Mouse (Mus musculus) kidney, postnatal 36 days (tissue): ENCODE data around the gene Prkce.

Experiments
- DNase-seq, 2 experiments: peaks; one replicate each; pipeline ENCODE4 v3.0.0; 2021 to 2022; ENCODE audit warnings: mixed read lengths in 2 of 2

The Prkce gene

GRCm38 (mm10) chr17:86588704-86589449, 421.3 kb downstream of the Prkce start:
- no peak for DNase-seq

GRCm38 (mm10) chr17:86589681-86590080, 422.1 kb downstream of the Prkce start:
- no peak for DNase-seq

DNA sequence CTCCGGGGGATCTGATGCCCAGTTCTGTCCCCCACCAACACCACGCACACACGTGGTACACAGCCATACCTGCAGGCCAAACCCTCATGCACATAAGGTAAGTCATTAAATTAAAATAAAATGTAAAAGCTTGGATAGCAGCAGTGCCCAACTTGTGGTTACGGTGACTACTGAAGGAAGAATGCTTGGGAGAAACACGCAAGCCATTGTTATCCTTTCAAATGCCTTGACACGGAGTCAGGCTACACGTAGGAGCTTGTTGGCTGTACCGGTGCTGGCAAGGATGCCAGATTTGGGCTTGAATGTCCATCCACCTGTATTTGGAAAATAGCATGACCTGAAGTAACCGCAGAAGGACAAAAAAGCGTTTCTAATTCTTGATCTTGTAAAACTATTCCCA, 423.7 kb downstream of the Prkce start:
- DNase-seq, result no peak

GRCm38 (mm10) chr17:86592991-86593586, 425.5 kb downstream of the Prkce start:
- no peak for DNase-seq

- DNase-seq, result no peak
Observed at GRCm38 (mm10) chr17:86595526-86595925, 427.9 kb downstream of the Prkce start.

DNA sequence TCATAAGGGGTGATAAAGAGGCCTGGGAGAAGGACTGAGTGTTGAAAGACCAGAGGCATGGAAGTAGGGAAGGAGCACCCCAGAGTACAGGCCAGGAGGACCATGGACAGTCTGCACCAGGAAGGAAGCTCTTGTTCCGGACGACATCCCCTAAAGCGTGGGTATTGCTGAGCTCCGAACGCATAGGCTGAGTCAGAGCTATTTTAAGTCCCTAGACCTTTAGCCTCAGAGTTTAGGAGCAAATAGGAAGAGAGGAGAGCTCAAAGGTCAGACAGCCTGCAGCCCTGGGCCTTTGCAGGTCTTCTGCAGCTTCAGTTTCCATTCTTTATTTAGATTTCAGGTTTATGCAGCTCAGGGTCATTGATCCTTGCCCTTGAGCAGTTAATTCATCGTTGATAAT, 433.5 kb downstream of the Prkce start:
- peak; percentile 40 to 72 for DNase-seq

GRCm38 (mm10) chr17:86601901-86602300, 434.3 kb downstream of the Prkce start:
- DNase-seq, result peak in 1 of 2 experiments; percentile 26

- DNase-seq, result peak in 1 of 2 experiments; percentile 53
Observed at GRCm38 (mm10) chr17:86603848-86604444, 436.4 kb downstream of the Prkce start.

GRCm38 (mm10) chr17:86607981-86608380, 440.4 kb downstream of the Prkce start:
- DNase-seq, result peak; percentile 41 to 77

GRCm38 (mm10) chr17:86610271-86610969, 442.8 kb downstream of the Prkce start:
- no peak for DNase-seq

DNA sequence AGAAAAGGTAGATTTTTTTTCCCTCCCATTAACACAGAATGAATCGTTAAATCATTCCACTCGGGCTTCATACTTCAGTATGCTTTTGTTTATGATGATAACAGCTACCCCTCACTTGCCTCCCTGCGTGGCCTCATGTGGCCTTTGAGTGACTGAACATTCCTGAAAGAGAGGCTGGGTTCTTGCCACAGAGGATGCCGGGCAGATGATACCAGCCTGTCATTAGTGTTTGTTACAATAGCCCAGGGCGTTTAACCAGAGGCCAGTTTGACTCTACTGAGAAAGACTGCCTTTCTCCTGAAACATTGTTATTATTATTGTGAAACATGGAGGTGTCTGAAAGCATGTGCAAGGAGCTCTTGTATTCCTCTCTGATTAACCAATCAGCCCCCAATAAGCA, 444.2 kb downstream of the Prkce start:
- DNase-seq, result no peak

- DNase-seq, result no peak
Observed at GRCm38 (mm10) chr17:86615592-86616291, 448.2 kb downstream of the Prkce start.

GRCm38 (mm10) chr17:86617570-86618237, 450.1 kb downstream of the Prkce start:
- peak; percentile 37 to 48 for DNase-seq

DNA sequence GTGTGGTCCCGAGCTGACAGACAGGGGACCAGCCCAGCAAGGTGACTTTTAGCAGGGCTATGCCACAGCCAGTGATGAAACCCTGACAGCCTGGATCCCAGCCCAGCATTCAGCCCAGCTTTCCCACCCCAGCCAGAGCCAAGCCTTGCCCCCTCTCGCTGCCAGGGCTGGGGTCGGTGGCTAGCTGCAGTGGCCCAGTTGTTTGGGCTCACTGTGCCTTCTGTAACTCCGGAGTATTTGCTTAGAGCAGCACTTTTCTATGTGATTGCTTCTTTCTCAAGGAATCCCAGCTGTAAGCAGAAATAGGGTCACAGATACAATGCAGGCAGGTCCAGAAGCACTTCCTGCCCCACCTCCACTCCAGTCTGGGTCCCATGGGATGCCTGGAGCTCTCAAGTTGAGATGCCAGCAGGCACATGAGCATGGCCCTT, 450.9 kb downstream of the Prkce start:
- DNase-seq, result peak; percentile 68 to 72

DNA sequence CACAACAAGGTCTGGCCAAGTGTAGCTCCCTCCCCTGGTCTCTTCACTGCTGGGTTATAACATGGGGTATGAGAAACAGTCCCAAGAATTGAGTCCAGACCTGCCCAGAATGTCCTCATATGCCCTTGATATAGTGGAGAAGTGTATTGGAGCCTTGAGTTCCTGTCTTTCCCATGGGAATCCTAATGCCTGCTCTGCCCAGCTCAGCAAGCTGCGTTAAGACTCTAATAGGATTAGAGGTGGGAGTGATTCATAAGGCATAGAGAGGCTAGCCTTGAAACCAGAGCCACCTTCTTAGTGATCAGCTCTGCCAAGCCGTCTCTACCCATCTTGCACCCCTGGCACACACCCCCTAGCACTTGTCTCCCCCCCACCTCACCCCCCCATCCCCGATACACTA, 455.3 kb downstream of the Prkce start:
- no peak for DNase-seq

- DNase-seq, result no peak
Observed at GRCm38 (mm10) chr17:86626523-86626922, 458.9 kb downstream of the Prkce start.

DNA sequence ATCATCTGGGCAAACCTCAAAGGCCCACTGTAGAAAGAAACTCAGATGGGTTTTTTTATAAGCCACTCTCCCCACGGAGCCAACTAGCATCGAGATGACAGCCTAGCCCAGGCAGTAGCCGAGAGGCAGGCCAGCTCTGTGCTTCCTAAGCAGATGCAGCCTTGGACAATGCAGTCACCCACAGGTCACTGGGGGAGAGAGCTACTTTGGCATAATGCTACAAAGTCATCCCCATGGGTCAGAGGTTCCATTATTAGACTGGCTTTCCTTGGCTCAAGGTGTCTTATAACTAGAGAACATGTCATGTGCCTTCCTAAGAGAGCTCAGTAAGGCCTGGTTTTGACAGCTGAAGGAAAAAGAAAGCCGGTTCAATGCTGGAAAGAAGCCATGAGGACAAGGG, 465.5 kb downstream of the Prkce start:
- peak; percentile 27 to 43 for DNase-seq

DNA sequence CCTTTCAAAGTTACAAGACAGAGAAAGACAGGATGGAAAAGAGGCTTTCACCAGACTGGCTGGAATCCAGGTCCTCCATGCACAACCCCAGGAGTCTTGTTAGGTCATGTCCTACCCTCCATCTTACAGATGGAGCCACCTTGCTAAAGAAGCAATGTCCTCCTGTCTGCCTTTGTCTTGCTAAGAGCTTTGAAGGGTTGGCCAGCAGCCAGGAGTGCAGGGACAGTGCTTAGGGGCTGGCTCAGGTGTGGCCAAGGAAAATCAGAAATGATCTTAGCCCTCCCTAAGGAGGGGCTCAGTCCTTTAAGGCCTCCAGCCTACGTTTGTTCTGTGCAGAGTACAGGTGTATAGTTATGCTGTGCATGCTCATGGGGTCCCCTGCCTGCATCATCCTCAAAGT, 469.7 kb downstream of the Prkce start:
- DNase-seq, result peak in 1 of 2 experiments; percentile 13

- DNase-seq, result no peak
Observed at GRCm38 (mm10) chr17:86639279-86639678, 471.7 kb downstream of the Prkce start.

- DNase-seq, result no peak
Observed at GRCm38 (mm10) chr17:86647226-86647625, 479.6 kb downstream of the Prkce start.

GRCm38 (mm10) chr17:86648856-86649435, 481.4 kb downstream of the Prkce start:
- DNase-seq, result no peak

- DNase-seq, result no peak
Observed at GRCm38 (mm10) chr17:86650241-86650640, 482.7 kb downstream of the Prkce start.
